Mouse (Mus musculus) forebrain, embryonic 16.5 days (tissue): ENCODE measurements around the gene Fgfr2. TPM values are rescaled to one million over a fixed set of nuclear protein-coding genes. Genes with fewer than 3 reads are reported as not detected.

Source experiments
- ATAC-seq: fragments of 200-750 bp; cut with Nextera tagmentation; 2 replicates; pipeline ENCODE4 v1.8.0; 2017; ENCODE audit warnings: mild to moderate bottlenecking, moderate library complexity
- H3K27ac ChIP-seq: fragments of 300-500 bp; sonication (generic); 2 replicates; pipeline ENCODE4 v1.5.1; 2014; ENCODE audit warnings: low read length, control low read depth
- H3K27me3 ChIP-seq: fragments of 300-500 bp; sonication (generic); replicated peaks from 2 replicates; pipeline ENCODE4 v1.6.1; 2014; ENCODE audit warnings: low read length; ENCODE audit not compliant: control insufficient read depth, insufficient read depth
- H3K36me3 ChIP-seq: fragments of 300-500 bp; sonication (generic); 2 replicates; pipeline ENCODE4 v1.6.1; 2014; ENCODE audit not compliant: control insufficient read depth, insufficient read depth
- H3K4me1 ChIP-seq: fragments of 300-500 bp; sonication (generic); replicated peaks from 2 replicates; pipeline ENCODE4 v1.6.1; 2014; ENCODE audit warnings: low read length; ENCODE audit not compliant: control insufficient read depth, insufficient read depth
- H3K4me2 ChIP-seq: fragments of 300-500 bp; sonication (generic); 2 replicates; pipeline ENCODE4 v1.6.1; 2014; ENCODE audit warnings: mild to moderate bottlenecking, low read length, control low read depth
- H3K4me3 ChIP-seq: fragments of 300-500 bp; sonication (generic); replicated peaks from 2 replicates; pipeline ENCODE4 v1.5.1; 2014; ENCODE audit warnings: mild to moderate bottlenecking, low read length, control low read depth
- H3K9ac ChIP-seq: fragments of 300-500 bp; sonication (generic); replicated peaks from 2 replicates; pipeline ENCODE4 v1.6.1; 2014; ENCODE audit warnings: low read depth, low read length, control low read depth
- H3K9me3 ChIP-seq: fragments of 300-500 bp; sonication (generic); 2 replicates; pipeline ENCODE4 v1.6.1; 2016; ENCODE audit warnings: low read length; ENCODE audit not compliant: control insufficient read depth
- WGBS: fragments of 180-500 bp; shearing (Covaris S2); extraction: QIAGEN DNeasy Blood & Tissue Kit; methylation state at CpG from one replicate; pipeline ENCODE4 v1.1.7; 2014; 5-methylcytosine and 5-hydroxymethylcytosine counted together
- polyA plus RNA-seq: library from polyadenylated mRNA; unstranded; fragments of >200 nt; fragmentation: Nextera tagmentation; extraction: Ambion mirVana; gene quantifications from 2 replicates; pipeline ENCODE4 v1.2.1, GENCODE M21; 2015

Fgfr2 gene
- polyA plus RNA-seq, 1 experiment from 2014 or later = 39.2 TPM

GRCm38 (mm10) chr7:130240191-130240590 is 2883.0 kb downstream of the Fgfr2 start:
- 78% methylated on average over 9 of the region's 9 CpGs for WGBS
- H3K27me3 ChIP-seq = no peaks in the 10 kb centered on the region
- no peaks in the 10 kb centered on the region for H3K9me3 ChIP-seq
- H3K4me3 ChIP-seq = no peak overlapping the region
- no peak for ATAC-seq
- H3K27ac ChIP-seq = no peak overlapping the region
- no peaks in the 10 kb centered on the region for H3K36me3 ChIP-seq
- peaks cover 10% of the 10 kb centered on the region for H3K4me1 ChIP-seq
- no peak overlapping the region for H3K4me2 ChIP-seq
- H3K9ac ChIP-seq = no peak overlapping the region

- H3K27me3 ChIP-seq = no peaks in the 10 kb centered on the region
- WGBS = 88% methylated on average over 5 of the region's 5 CpGs
- H3K27ac ChIP-seq = no peak overlapping the region
- no peaks in the 10 kb centered on the region for H3K9me3 ChIP-seq
- H3K36me3 ChIP-seq = no peaks in the 10 kb centered on the region
- H3K4me2 ChIP-seq = no peak overlapping the region
- no peak overlapping the region for H3K4me3 ChIP-seq
- no peaks in the 10 kb centered on the region for H3K4me1 ChIP-seq
- H3K9ac ChIP-seq = no peak overlapping the region
- ATAC-seq = no peak
These were observed 2885.9 kb downstream of the Fgfr2 start for GRCm38 (mm10) chr7:130237244-130237643.

DNA sequence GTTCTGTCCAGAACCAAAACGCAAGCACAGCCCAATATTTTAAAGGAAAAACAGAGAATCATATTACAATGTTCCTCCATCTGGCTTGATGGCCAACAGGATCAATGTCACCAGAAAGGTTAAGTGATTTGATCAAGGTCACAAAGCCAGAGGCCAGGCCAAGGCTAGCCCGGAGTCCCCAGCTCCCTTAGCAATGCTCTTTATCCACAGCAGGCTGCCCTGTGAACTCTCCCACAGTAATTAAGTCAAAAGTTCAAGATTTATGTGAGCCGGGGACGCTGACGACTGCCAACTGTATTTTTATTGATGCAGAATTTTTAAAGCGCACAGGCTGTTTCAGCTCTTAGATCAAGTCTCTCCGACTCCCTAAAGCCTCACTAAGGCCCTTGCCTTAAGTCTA is 2889.4 kb downstream of the Fgfr2 start:
- H3K4me2 ChIP-seq = no peak overlapping the region
- 78% methylated on average over 7 of the region's 7 CpGs for WGBS

DNA sequence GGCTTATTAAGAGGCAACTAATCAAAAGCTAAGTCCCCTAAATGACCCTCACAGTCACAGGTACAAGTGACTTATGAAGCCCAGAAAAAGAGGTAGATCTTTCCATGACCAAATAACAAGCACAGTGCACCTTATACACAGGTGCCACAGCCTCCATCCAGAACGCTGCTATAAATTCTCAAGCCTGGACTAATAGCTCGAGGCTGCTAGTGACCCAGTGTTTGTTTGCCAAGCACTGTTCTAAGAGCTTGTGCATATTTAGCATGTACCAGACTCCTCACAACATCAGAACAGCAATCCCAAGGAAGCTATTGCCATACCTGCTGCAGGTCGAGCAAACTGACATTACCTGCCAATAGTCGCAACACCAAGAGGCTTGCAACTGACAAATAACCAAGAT is 2893.1 kb downstream of the Fgfr2 start:
- H3K27me3 ChIP-seq = no peaks in the 10 kb centered on the region
- H3K4me2 ChIP-seq = no peak overlapping the region
- no peak overlapping the region for H3K9ac ChIP-seq
- no peak overlapping the region for H3K27ac ChIP-seq
- 87% methylated on average over 4 of the region's 4 CpGs for WGBS
- no peaks in the 10 kb centered on the region for H3K9me3 ChIP-seq
- no peak for ATAC-seq
- H3K4me3 ChIP-seq = no peak overlapping the region
- H3K36me3 ChIP-seq = no peaks in the 10 kb centered on the region
- peaks cover 12% of the 10 kb centered on the region for H3K4me1 ChIP-seq

More for the DNA sequence above, 2889.4 kb downstream of the Fgfr2 start:
- Histone ChIP-seq H3K4me3 (no peak overlapping the region), H3K36me3 (no peaks in the 10 kb centered on the region), H3K9ac (no peak overlapping the region), H3K27ac (no peak overlapping the region), H3K9me3 (no peaks in the 10 kb centered on the region), H3K27me3 (no peaks in the 10 kb centered on the region), H3K4me1 (peaks cover 4% of the 10 kb centered on the region)
- ATAC-seq = no peak

GRCm38 (mm10) chr7:130225227-130225626 is 2897.9 kb downstream of the Fgfr2 start:
- H3K4me1 ChIP-seq = peaks cover 37% of the 10 kb centered on the region
- 92% methylated on average over 3 of the region's 3 CpGs for WGBS

DNA sequence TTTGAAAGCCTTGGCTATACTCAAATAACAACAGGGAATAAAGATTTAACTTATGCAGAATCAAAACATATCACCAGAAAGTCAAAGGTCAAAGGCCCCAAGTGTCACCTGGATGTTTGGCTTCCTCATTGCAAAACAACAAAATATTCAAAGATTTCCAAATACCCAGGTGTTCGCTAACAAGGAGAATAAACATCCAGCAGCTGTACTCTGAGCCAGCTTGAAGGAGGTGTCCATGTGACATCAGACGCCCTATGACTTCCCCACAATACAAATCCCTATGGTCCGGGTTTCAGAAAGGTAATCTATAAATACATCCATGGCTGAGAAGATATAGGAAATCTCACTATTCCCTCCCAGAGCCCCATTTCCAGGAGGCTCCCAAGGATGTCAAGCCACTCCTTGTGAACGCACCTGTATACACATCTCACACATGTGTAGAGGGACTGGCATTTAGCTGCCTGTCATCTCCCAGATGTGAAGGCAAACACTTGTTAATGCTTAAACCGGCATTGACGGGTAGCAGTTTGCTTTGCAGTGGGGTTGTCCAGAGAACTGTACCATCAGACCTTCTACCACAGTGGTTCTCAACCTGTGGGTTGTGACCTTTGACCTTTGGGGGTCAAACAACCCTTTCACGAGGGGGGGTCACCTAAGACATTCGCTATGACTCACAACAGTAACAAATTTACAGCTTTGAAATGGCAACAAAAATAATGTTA is 2900.4 kb downstream of the Fgfr2 start:
- Histone ChIP-seq H3K9ac (no peak overlapping the region), H3K9me3 (no peaks in the 10 kb centered on the region), H3K4me3 (no peak overlapping the region), H3K4me1 (peaks cover 33% of the 10 kb centered on the region), H3K4me2 (no peak overlapping the region), H3K27ac (no peak overlapping the region), H3K27me3 (no peaks in the 10 kb centered on the region), H3K36me3 (no peaks in the 10 kb centered on the region)
- ATAC-seq = no peak
- WGBS = 82% methylated on average over 8 of the region's 8 CpGs

More at GRCm38 (mm10) chr7:130225227-130225626, 2897.9 kb downstream of the Fgfr2 start:
- Histone ChIP-seq H3K4me2 (no peak overlapping the region), H3K4me3 (no peak overlapping the region), H3K27ac (no peak overlapping the region), H3K27me3 (no peaks in the 10 kb centered on the region), H3K9ac (no peak overlapping the region), H3K36me3 (no peaks in the 10 kb centered on the region), H3K9me3 (no peaks in the 10 kb centered on the region)
- ATAC-seq = no peak

GRCm38 (mm10) chr7:130221661-130222387 is 2901.3 kb downstream of the Fgfr2 start:
- no peaks in the 10 kb centered on the region for H3K9me3 ChIP-seq
- H3K27ac ChIP-seq = 0 out of 2 replicates have a peak overlapping the region, but pooled peaks have one; percentile 14
- H3K27me3 ChIP-seq = no peaks in the 10 kb centered on the region
- H3K36me3 ChIP-seq = no peaks in the 10 kb centered on the region
- H3K4me1 ChIP-seq = peaks cover 33% of the 10 kb centered on the region
- no peak overlapping the region for H3K9ac ChIP-seq
- no peak overlapping the region for H3K4me3 ChIP-seq
- peak overlapping the region; percentile 18 for H3K4me2 ChIP-seq
- 28% methylated on average over 17 of the region's 17 CpGs for WGBS
- ATAC-seq = no peak

- no peaks in the 10 kb centered on the region for H3K36me3 ChIP-seq
- ATAC-seq = peak; percentile 72
- no peak overlapping the region for H3K4me2 ChIP-seq
- H3K27ac ChIP-seq = no peak overlapping the region
- no peak overlapping the region for H3K4me3 ChIP-seq
- WGBS = 32% methylated on average over 4 of the region's 4 CpGs
- H3K9ac ChIP-seq = no peak overlapping the region
- peaks cover 36% of the 10 kb centered on the region for H3K4me1 ChIP-seq
- H3K9me3 ChIP-seq = no peaks in the 10 kb centered on the region
- no peaks in the 10 kb centered on the region for H3K27me3 ChIP-seq
These were observed 2902.5 kb downstream of the Fgfr2 start for GRCm38 (mm10) chr7:130220627-130221026.

GRCm38 (mm10) chr7:130219844-130220243 is 2903.3 kb downstream of the Fgfr2 start:
- H3K4me3 ChIP-seq = no peak overlapping the region
- ATAC-seq = no peak
- H3K27me3 ChIP-seq = no peaks in the 10 kb centered on the region
- 86% methylated on average over 4 of the region's 4 CpGs for WGBS
- H3K4me2 ChIP-seq = no peak overlapping the region
- no peak overlapping the region for H3K27ac ChIP-seq
- no peaks in the 10 kb centered on the region for H3K9me3 ChIP-seq
- H3K4me1 ChIP-seq = peaks cover 43% of the 10 kb centered on the region
- no peaks in the 10 kb centered on the region for H3K36me3 ChIP-seq
- no peak overlapping the region for H3K9ac ChIP-seq
